Mouse (Mus musculus) liver, embryonic 14.5 days (tissue): ENCODE data around the gene Entpd3.

Experiments used
- CTCF ChIP-seq: IDR thresholded peaks from 2 replicates; pipeline ENCODE4 v1.5.1; 2016; ENCODE audit warnings: antibody characterized with exemption, low read depth, control low read depth
- EP300 ChIP-seq: IDR thresholded peaks from 2 replicates; pipeline ENCODE4 v1.6.1; 2016; ENCODE audit warnings: antibody characterized with exemption, low read depth

GRCm38 (mm10) chr9:120530471-120530870 lies 9.1 kb upstream of the Entpd3 start:
- no peak for TF ChIP-seq CTCF
- TF ChIP-seq EP300: no peak
